Mouse (Mus musculus): Measurements from ENCODE around the gene Saa3. TPM values are rescaled to one million over a fixed set of nuclear protein-coding genes. Genes with fewer than 3 reads are reported as not detected.

Gene Saa3
- polyA plus RNA-seq, 1 experiment, result 0.34 TPM

DNA sequence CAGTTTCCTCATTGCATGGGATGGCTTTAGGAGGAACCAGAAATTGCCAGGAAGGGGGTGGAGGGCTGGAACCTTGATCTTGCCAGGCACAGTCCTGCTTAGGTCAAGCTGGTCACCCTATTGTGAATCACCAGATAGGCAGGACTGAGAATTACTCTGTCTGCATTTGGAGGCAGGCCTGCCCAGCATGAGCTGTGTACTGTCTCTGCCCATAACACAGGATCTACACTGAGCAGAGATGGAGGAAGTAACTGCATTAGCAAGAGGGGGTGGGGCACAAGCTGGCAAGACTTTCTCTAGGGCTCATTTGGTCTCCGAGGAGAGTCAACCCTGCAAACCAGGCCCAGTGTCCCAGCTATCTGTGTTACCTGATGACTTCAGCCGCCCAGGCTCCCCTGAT lies 19.5 kb upstream of the Saa3 start:
- H3K79me2 ChIP-seq (ENCODE audit: control insufficient read depth, insufficient read depth), result no peaks in the 10 kb centered on the region
- no peaks in the 10 kb centered on the region for H3K27me3 ChIP-seq (ENCODE audit: control insufficient read depth, insufficient read depth, insufficient read length)
- H3K79me3 ChIP-seq (ENCODE audit: low read depth), result no peaks in the 10 kb centered on the region
- no peak overlapping the region for H3ac ChIP-seq (ENCODE audit: control insufficient read depth, insufficient read length, low read depth)
- H3K4me3 ChIP-seq (ENCODE audit: insufficient read depth, poor library complexity, severe bottlenecking), result no peak overlapping the region
- no peaks in the 10 kb centered on the region for H3K36me3 ChIP-seq (ENCODE audit: control insufficient read depth, insufficient read depth)
- TF ChIP-seq FOSL1 (IDR thresholded peaks at IDR 0.05; ENCODE audit: insufficient read depth, low read length, poor library complexity, severe bottlenecking) (no peak), CTCF (IDR thresholded peaks at IDR 0.05; ENCODE audit: control insufficient read depth, insufficient read depth, insufficient read length) (no peak), MAX (IDR thresholded peaks at IDR 0.05) (no peak), CEBPB (IDR thresholded peaks at IDR 0.05; ENCODE audit: low read depth) (no peak), MYOG (IDR thresholded peaks at IDR 0.05; ENCODE audit: control insufficient read depth, extremely low read depth, insufficient read length) (no peak), USF1 (IDR thresholded peaks at IDR 0.05; ENCODE audit: low read depth) (no peak), MYOD1 (IDR thresholded peaks at IDR 0.05; ENCODE audit: control insufficient read depth, insufficient read length, low read depth) (no peak)

DNA sequence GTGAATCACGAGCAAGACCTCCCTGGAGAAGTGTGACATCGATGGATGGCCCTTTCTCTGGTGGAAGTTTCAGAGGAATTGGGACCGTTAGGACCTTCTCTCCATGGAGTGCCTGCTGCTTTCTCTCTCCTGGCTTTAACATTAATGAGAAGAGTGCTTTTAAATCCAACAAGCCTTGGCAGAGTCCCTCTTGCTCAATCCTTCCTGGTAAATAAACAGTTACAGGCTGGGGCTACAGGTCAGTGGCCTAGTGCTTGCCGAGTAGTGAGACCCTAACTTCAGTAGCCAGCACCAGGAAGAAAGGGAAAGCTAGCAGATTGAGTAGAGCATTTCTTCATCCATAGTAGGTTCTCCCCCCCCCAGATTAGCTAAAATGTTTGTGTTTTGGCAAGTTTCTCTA lies 17.0 kb upstream of the Saa3 start, which contains the start of gene Saa4:
Gene Saa4, minus strand, starts transcription at position 146 of the 400 bp plus-strand sequence.
- H3K4me3 ChIP-seq (ENCODE audit: insufficient read depth, poor library complexity, severe bottlenecking), result no peak within 1 kb of the TSS
- no peaks in the 10 kb centered on the region for H3K79me2 ChIP-seq (ENCODE audit: control insufficient read depth, insufficient read depth)

DNA sequence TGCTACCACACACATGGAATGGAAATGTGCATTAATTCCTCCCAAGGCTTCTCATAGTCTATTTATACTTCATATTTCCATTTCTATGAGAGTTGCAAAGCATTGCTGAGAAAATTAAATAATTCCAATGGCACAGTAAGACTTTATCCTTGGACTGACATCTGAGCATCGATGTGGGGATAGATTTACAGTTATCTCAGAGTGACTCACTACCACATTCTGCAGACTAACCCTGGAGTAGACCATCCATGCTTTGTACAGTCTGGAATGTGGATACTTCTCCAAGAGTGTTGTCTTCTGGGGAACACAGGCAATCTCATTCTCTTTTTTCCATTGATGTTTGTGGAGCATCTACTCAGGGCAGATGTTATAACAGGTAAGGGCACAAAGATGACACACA lies 12.1 kb upstream of the Saa3 start:
- TF ChIP-seq MYOG (IDR thresholded peaks at IDR 0.05; ENCODE audit: control insufficient read depth, extremely low read depth, insufficient read length) (no peak), MAX (IDR thresholded peaks at IDR 0.05) (no peak), FOSL1 (IDR thresholded peaks at IDR 0.05; ENCODE audit: insufficient read depth, low read length, poor library complexity, severe bottlenecking) (no peak), CEBPB (IDR thresholded peaks at IDR 0.05; ENCODE audit: low read depth) (no peak), CTCF (IDR thresholded peaks at IDR 0.05; ENCODE audit: control insufficient read depth, insufficient read depth, insufficient read length) (no peak), USF1 (IDR thresholded peaks at IDR 0.05; ENCODE audit: low read depth) (no peak), MYOD1 (IDR thresholded peaks at IDR 0.05; ENCODE audit: control insufficient read depth, insufficient read length, low read depth) (no peak)
- Histone ChIP-seq H3K79me2 (ENCODE audit: control insufficient read depth, insufficient read depth) (no peaks in the 10 kb centered on the region), H3K27me3 (ENCODE audit: control insufficient read depth, insufficient read depth, insufficient read length) (no peaks in the 10 kb centered on the region), H3K79me3 (ENCODE audit: low read depth) (no peaks in the 10 kb centered on the region), H3K36me3 (ENCODE audit: control insufficient read depth, insufficient read depth) (no peaks in the 10 kb centered on the region), H3ac (ENCODE audit: control insufficient read depth, insufficient read length, low read depth) (no peak overlapping the region), H3K4me3 (ENCODE audit: insufficient read depth, poor library complexity, severe bottlenecking) (no peak overlapping the region)

More for the DNA sequence above, 17.0 kb upstream of the Saa3 start, which contains the start of gene Saa4:
- Histone ChIP-seq H3ac (ENCODE audit: control insufficient read depth, insufficient read length, low read depth) (no peak within 1 kb of the TSS), H3K27me3 (ENCODE audit: control insufficient read depth, insufficient read depth, insufficient read length) (no peaks in the 10 kb centered on the region), H3K79me3 (ENCODE audit: low read depth) (no peaks in the 10 kb centered on the region), H3K36me3 (ENCODE audit: control insufficient read depth, insufficient read depth) (no peaks in the 10 kb centered on the region)
- TF ChIP-seq MAX (IDR thresholded peaks at IDR 0.05) (no peak), FOSL1 (IDR thresholded peaks at IDR 0.05; ENCODE audit: insufficient read depth, low read length, poor library complexity, severe bottlenecking) (no peak), MYOG (IDR thresholded peaks at IDR 0.05; ENCODE audit: control insufficient read depth, extremely low read depth, insufficient read length) (no peak), MYOD1 (IDR thresholded peaks at IDR 0.05; ENCODE audit: control insufficient read depth, insufficient read length, low read depth) (no peak), CEBPB (IDR thresholded peaks at IDR 0.05; ENCODE audit: low read depth) (no peak), USF1 (IDR thresholded peaks at IDR 0.05; ENCODE audit: low read depth) (no peak), CTCF (IDR thresholded peaks at IDR 0.05; ENCODE audit: control insufficient read depth, insufficient read depth, insufficient read length) (no peak)

DNA sequence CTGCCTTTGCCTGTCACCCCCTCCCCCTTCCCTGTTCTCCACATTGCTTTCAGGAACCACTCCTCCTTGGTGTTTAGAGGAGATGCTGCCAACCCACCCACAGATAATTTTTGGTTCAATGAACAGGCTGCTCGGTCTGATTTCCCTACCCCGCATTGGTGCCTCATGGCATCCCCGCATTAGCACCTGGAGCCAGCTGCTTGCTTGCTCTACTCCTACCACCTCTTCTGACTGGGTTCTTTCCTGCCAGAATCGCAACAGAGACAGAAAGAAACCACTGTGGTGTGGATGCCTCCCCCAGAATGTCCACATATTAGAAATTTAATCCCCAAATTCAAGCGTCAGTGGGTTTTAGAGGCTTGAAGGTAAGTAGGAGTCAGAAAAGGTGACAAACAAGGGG lies 8.9 kb upstream of the Saa3 start:
- Histone ChIP-seq H3K79me3 (ENCODE audit: low read depth) (no peaks in the 10 kb centered on the region), H3K4me3 (ENCODE audit: insufficient read depth, poor library complexity, severe bottlenecking) (no peak overlapping the region), H3K27me3 (ENCODE audit: control insufficient read depth, insufficient read depth, insufficient read length) (no peaks in the 10 kb centered on the region), H3ac (ENCODE audit: control insufficient read depth, insufficient read length, low read depth) (no peak overlapping the region), H3K79me2 (ENCODE audit: control insufficient read depth, insufficient read depth) (no peaks in the 10 kb centered on the region), H3K36me3 (ENCODE audit: control insufficient read depth, insufficient read depth) (no peaks in the 10 kb centered on the region)
- TF ChIP-seq MYOD1 (IDR thresholded peaks at IDR 0.05; ENCODE audit: control insufficient read depth, insufficient read length, low read depth), result no peak
- TF ChIP-seq CEBPB (IDR thresholded peaks at IDR 0.05; ENCODE audit: low read depth), result no peak
- TF ChIP-seq MYOG (IDR thresholded peaks at IDR 0.05; ENCODE audit: control insufficient read depth, extremely low read depth, insufficient read length), result no peak
- TF ChIP-seq USF1 (IDR thresholded peaks at IDR 0.05; ENCODE audit: low read depth), result no peak
- TF ChIP-seq MAX (IDR thresholded peaks at IDR 0.05), result no peak

DNA sequence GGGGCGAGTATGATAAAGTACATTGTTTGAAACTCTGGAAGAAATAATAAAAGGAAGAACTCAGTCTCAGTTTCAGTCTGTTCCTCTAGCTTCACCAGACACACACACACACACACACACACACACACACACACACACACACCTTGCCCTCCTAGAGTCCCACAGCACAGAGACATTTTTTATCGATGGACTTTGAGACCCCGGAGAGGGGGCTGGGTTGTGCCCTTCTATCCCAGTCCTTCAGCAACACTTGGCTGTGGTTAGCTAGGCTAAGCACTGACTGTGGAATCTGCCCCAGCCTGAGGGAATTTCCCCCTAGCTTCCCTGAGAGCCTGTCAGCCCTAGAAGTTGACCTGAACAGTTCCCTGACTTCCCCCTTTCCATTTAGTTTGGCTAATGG lies 8.3 kb upstream of the Saa3 start:
- H3K79me2 ChIP-seq (ENCODE audit: control insufficient read depth, insufficient read depth), result no peaks in the 10 kb centered on the region

DNA sequence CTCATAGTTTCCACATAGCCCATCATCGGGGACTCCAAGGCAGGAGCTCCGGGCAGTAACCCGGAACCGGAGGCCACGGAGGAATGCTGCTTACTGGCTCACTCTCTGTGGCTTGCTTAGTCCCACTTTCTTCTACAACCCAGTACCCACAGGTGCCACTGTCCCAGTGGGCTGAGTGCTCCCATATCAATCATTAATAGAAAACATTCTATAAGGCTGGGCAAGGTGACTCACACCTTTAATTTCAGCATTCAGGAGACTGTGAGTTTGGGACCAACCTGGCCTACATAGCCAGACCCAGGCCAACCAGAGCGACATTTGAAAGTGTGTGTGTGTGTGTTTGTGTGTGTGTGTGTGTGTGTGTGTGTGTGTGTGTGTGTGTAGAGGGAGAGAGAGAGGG lies 7.9 kb upstream of the Saa3 start:
- TF ChIP-seq MAX (IDR thresholded peaks at IDR 0.05) (no peak), CEBPB (IDR thresholded peaks at IDR 0.05; ENCODE audit: low read depth) (no peak), FOSL1 (IDR thresholded peaks at IDR 0.05; ENCODE audit: insufficient read depth, low read length, poor library complexity, severe bottlenecking) (no peak), MYOD1 (IDR thresholded peaks at IDR 0.05; ENCODE audit: control insufficient read depth, insufficient read length, low read depth) (no peak), MYOG (IDR thresholded peaks at IDR 0.05; ENCODE audit: control insufficient read depth, extremely low read depth, insufficient read length) (no peak)
- Histone ChIP-seq H3K79me2 (ENCODE audit: control insufficient read depth, insufficient read depth) (no peaks in the 10 kb centered on the region), H3K36me3 (ENCODE audit: control insufficient read depth, insufficient read depth) (no peaks in the 10 kb centered on the region), H3ac (ENCODE audit: control insufficient read depth, insufficient read length, low read depth) (no peak overlapping the region), H3K79me3 (ENCODE audit: low read depth) (no peaks in the 10 kb centered on the region), H3K4me3 (ENCODE audit: insufficient read depth, poor library complexity, severe bottlenecking) (no peak overlapping the region), H3K27me3 (ENCODE audit: control insufficient read depth, insufficient read depth, insufficient read length) (no peaks in the 10 kb centered on the region)

More for the DNA sequence above, 8.3 kb upstream of the Saa3 start:
- H3ac ChIP-seq (ENCODE audit: control insufficient read depth, insufficient read length, low read depth), result no peak overlapping the region
- H3K36me3 ChIP-seq (ENCODE audit: control insufficient read depth, insufficient read depth), result no peaks in the 10 kb centered on the region
- TF ChIP-seq MYOG (IDR thresholded peaks at IDR 0.05; ENCODE audit: control insufficient read depth, extremely low read depth, insufficient read length), result no peak
- TF ChIP-seq MAX (IDR thresholded peaks at IDR 0.05), result no peak
- TF ChIP-seq CEBPB (IDR thresholded peaks at IDR 0.05; ENCODE audit: low read depth), result no peak
- TF ChIP-seq USF1 (IDR thresholded peaks at IDR 0.05; ENCODE audit: low read depth), result no peak
- no peak for TF ChIP-seq FOSL1 (IDR thresholded peaks at IDR 0.05; ENCODE audit: insufficient read depth, low read length, poor library complexity, severe bottlenecking)
- TF ChIP-seq CTCF (IDR thresholded peaks at IDR 0.05; ENCODE audit: control insufficient read depth, insufficient read depth, insufficient read length), result no peak
- TF ChIP-seq MYOD1 (IDR thresholded peaks at IDR 0.05; ENCODE audit: control insufficient read depth, insufficient read length, low read depth), result no peak
- H3K79me3 ChIP-seq (ENCODE audit: low read depth), result no peaks in the 10 kb centered on the region
- H3K27me3 ChIP-seq (ENCODE audit: control insufficient read depth, insufficient read depth, insufficient read length), result no peaks in the 10 kb centered on the region
- no peak overlapping the region for H3K4me3 ChIP-seq (ENCODE audit: insufficient read depth, poor library complexity, severe bottlenecking)
